Mouse (Mus musculus): ENCODE data around the gene Gm8300. TPM values are rescaled to one million over a fixed set of nuclear protein-coding genes. Genes with fewer than 3 reads are reported as not detected.

Gm8300 gene
- polyA plus RNA-seq, 1 experiment from 2014 or later, result not detected

Other genes with a start within 250 kb of the Gm8300 start
- 51.9 and 52.2 TPM in 2 replicates for gene Vipas39, start 248.1 kb upstream of the Gm8300 start, polyA plus RNA-seq (2015; fragmentation: Nextera tagmentation; extraction: Ambion mirVana)
- 218 and 223 TPM in 2 replicates for gene Ahsa1, start 247.8 kb upstream of the Gm8300 start, polyA plus RNA-seq (2015; fragmentation: Nextera tagmentation; extraction: Ambion mirVana)
- gene Ism2, start 214.6 kb upstream of the Gm8300 start, polyA plus RNA-seq (2015; fragmentation: Nextera tagmentation; extraction: Ambion mirVana), result 1.4 and 1.5 TPM in 2 replicates
- gene Sptlc2, start 126.0 kb upstream of the Gm8300 start, polyA plus RNA-seq (2015; fragmentation: Nextera tagmentation; extraction: Ambion mirVana), result 78.2 and 78.7 TPM in 2 replicates
- 339 and 358 TPM in 2 replicates for gene Slirp, start 70.4 kb upstream of the Gm8300 start, polyA plus RNA-seq (2015; fragmentation: Nextera tagmentation; extraction: Ambion mirVana)
- 77.1 and 78.3 TPM in 2 replicates for gene Alkbh1, start 70.3 kb upstream of the Gm8300 start, polyA plus RNA-seq (2015; fragmentation: Nextera tagmentation; extraction: Ambion mirVana)
- gene Snw1, start 42.0 kb upstream of the Gm8300 start, polyA plus RNA-seq (2015; fragmentation: Nextera tagmentation; extraction: Ambion mirVana), result 146 and 148 TPM in 2 replicates
- not detected in 2 replicates for gene Gm5788, start 19.6 kb upstream of the Gm8300 start, polyA plus RNA-seq (2015; fragmentation: Nextera tagmentation; extraction: Ambion mirVana)
- not detected in 2 replicates for gene Oog1, start 88.4 kb downstream of the Gm8300 start, polyA plus RNA-seq (2015; fragmentation: Nextera tagmentation; extraction: Ambion mirVana)
- not detected in 2 replicates for gene Gm4027, start 104.6 kb downstream of the Gm8300 start, polyA plus RNA-seq (2015; fragmentation: Nextera tagmentation; extraction: Ambion mirVana)
- not detected in 2 replicates for gene Gm16381, start 130.3 kb downstream of the Gm8300 start, polyA plus RNA-seq (2015; fragmentation: Nextera tagmentation; extraction: Ambion mirVana)

Data from limb, embryonic 13.5 days (tissue).